Mouse (Mus musculus) adrenal gland, adult (tissue): ENCODE data around the gene E330014E10Rik.
"Not testable (repeated sequence)": the region's sequence is repeated elsewhere in the genome, so short reads cannot be mapped to it uniquely, and the experiment has no call there.

Experiments used
- DNase-seq, 2 experiments: peaks; one replicate each; pipeline ENCODE4 v3.0.0; 2022 to 2023; ENCODE audit warnings: low spot score in 1 of 2; ENCODE audit not compliant: inconsistent age in 2 of 2

E330014E10Rik gene

DNA sequence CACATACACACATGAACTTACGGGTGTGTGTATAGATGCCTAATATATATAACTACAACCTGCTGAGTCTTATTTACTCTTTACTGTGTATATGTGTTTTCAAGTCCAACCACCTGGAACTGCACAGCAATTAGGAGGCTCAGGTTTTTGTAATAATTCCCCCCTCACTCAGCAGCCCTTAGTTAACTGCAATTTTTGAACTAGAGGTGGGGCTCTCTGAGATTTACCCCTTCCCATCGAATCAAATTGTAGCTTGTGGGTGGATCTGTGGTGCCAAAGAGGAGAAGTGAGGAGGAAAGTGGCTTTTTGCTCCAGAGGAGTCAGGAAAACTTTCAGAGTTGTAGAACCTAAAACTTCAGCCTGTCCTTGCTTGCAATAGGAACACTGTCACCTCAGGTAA is at the start of gene E330014E10Rik:
E330014E10Rik (plus strand) TSS at position 301 of the 400 bp plus-strand sequence.
- not testable (repeated sequence) for DNase-seq

DNA sequence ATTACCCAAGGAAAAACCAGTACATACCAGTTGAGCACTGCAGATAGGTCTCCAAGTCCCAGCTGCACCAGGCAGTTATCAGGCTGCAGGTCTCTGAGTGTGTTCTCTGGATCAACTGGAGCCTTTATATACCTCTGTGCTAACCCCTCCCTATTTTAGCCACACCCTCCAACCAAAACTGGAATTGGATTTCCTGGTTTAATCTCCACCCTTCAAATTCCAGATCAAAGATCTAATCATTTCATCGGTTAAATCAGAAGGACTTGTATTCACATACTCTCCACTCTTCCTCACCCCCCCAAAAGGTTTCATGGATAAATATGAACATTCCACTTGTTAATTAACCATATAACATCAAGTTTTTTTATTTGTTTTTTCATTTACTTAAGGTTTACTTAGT is 39.7 kb upstream of the E330014E10Rik start, which contains the start of gene Gm7978:
Gm7978 (minus strand) TSS at position 101 of the 400 bp plus-strand sequence.
- DNase-seq = not testable (repeated sequence)

DNA sequence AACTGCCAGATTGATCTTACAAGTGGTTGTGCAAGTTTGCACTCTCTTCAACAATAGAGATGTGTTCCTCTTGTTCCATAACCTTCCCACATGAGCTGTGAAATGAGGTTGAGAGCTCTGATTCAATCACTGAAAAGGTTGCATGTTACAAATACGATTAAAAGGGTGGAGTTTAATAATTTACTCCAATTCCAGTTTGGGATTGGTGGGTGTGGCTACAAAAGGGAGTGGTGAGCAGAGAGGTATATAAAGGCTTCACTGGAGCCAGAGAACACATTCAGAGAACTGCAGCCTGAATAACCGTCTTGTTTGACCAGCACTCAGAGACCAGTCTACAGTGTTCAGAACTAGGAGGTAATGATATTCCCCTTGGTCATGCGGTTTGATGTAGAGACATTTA is 34.1 kb upstream of the E330014E10Rik start, which contains the start of gene Gm7982:
Gm7982 (plus strand) TSS at position 301 of the 400 bp plus-strand sequence.
- not testable (repeated sequence) for DNase-seq

DNA sequence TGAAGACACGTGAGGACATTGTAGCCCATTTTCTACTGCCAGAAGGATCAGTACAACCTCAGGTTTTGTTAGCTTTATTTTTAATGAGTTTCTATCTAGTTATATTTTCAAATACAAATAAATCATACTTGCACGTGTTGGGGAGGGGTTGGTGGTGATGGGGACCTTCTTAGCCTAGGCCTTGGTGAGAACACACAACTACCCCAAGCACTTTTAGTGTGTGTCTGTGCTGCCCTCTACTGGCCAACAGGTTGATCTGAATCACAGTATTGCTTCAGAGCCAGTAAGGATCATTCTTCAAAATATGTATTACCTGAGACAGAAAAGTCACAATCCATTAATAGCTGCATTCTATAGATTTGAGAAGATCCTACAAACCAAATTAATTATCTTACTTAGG is 35.1 kb downstream of the E330014E10Rik start:
- DNase-seq = peak; percentile 19 to 73

DNA sequence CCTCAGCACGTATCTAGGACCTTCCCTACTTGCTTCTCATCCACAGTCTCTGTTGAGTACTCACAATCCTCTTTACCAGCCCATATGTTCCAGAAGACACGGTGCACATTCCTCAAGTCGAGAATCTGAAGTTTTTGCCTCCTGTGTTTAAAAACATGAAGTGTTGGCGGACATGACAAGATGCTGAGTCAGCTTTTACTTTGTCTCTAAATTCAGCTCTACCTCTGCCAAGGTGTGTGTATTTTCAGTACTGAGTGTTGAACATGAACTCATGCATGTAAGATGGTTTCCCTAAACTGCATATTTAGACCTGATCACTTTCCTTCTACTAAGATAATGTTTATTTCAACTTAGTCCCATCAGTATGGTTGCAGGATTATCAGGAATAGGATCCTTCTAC is 60.8 kb downstream of the E330014E10Rik start:
- DNase-seq = no peak

DNA sequence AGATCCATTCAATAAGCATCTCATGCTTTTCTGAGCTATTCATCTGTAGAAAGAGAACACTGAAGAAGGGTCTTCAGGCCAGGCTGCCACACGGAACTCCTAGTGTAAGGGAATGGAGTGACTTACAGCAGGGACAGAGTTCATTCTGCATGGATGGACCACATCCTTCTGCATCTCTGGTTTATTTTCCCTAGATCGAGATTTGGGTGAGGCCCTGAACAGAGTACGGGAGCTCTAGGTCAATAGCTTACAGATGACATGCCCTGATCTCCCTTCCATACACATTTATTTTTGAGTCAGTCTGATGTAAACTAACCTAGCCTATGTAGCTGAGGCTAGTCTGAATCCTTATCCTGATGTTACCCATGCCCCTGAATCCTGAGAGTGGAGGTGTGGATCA is 78.2 kb downstream of the E330014E10Rik start:
- no peak for DNase-seq
